Mouse (Mus musculus): ENCODE results near the gene Saa1. TPM values are rescaled to one million over a fixed set of nuclear protein-coding genes. Genes with fewer than 3 reads are reported as not detected.
A peak's percentile ranks its signal among the peaks of the same experiment; 100 is the strongest.

Gene Saa1
- polyA plus RNA-seq, 1 experiment from 2014 or later, result 0.33 TPM

GRCm38 (mm10) chr7:46738561-46739460 lies 4.0 kb downstream of the Saa1 start:
- H3K9me3 ChIP-seq, result no peaks in the 10 kb centered on the region
- no peak overlapping the region for H3K4me3 ChIP-seq
- no peak for DNase-seq (ENCODE audit: extremely low spot score, low spot score)
- H3K4me1 ChIP-seq, result no peaks in the 10 kb centered on the region
- 88% methylated on average over 12 of the region's 12 CpGs for WGBS
- H3K36me3 ChIP-seq (replicated peaks), result no peaks in the 10 kb centered on the region
- no peaks in the 10 kb centered on the region for H3K27me3 ChIP-seq (ENCODE audit: poor library complexity, severe bottlenecking)
- H3K27ac ChIP-seq, result no peak overlapping the region

- Histone ChIP-seq H3K27ac (no peak overlapping the region), H3K9me3 (no peaks in the 10 kb centered on the region), H3K27me3 (ENCODE audit: poor library complexity, severe bottlenecking) (no peaks in the 10 kb centered on the region), H3K4me1 (no peaks in the 10 kb centered on the region), H3K4me3 (no peak overlapping the region), H3K36me3 (replicated peaks) (no peaks in the 10 kb centered on the region)
- no peak for DNase-seq (ENCODE audit: extremely low spot score, low spot score)
- WGBS, result 87% methylated on average over 2 of the region's 2 CpGs
Observed at GRCm38 (mm10) chr7:46734983-46735382, 7.8 kb downstream of the Saa1 start.

DNA sequence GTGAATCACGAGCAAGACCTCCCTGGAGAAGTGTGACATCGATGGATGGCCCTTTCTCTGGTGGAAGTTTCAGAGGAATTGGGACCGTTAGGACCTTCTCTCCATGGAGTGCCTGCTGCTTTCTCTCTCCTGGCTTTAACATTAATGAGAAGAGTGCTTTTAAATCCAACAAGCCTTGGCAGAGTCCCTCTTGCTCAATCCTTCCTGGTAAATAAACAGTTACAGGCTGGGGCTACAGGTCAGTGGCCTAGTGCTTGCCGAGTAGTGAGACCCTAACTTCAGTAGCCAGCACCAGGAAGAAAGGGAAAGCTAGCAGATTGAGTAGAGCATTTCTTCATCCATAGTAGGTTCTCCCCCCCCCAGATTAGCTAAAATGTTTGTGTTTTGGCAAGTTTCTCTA lies 10.3 kb downstream of the Saa1 start, which contains the start of gene Saa4:
Gene Saa4 (minus strand): TSS at position 146 of the 400 bp plus-strand sequence.
- Histone ChIP-seq H3K27ac (no peak within 1 kb of the TSS), H3K4me3 (no peak within 1 kb of the TSS), H3K36me3 (replicated peaks) (no peaks in the 10 kb centered on the region), H3K9me3 (no peaks in the 10 kb centered on the region), H3K27me3 (ENCODE audit: poor library complexity, severe bottlenecking) (no peaks in the 10 kb centered on the region), H3K4me1 (no peaks in the 10 kb centered on the region)
- WGBS, result 87% methylated on average over 4 of the region's 4 CpGs
- DNase-seq (ENCODE audit: extremely low spot score, low spot score), result no peak

DNA sequence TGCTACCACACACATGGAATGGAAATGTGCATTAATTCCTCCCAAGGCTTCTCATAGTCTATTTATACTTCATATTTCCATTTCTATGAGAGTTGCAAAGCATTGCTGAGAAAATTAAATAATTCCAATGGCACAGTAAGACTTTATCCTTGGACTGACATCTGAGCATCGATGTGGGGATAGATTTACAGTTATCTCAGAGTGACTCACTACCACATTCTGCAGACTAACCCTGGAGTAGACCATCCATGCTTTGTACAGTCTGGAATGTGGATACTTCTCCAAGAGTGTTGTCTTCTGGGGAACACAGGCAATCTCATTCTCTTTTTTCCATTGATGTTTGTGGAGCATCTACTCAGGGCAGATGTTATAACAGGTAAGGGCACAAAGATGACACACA lies 15.2 kb downstream of the Saa1 start:
- H3K36me3 ChIP-seq (replicated peaks), result no peaks in the 10 kb centered on the region
- H3K9me3 ChIP-seq, result no peaks in the 10 kb centered on the region
- 84% methylated on average over 1 of the region's 1 CpGs for WGBS
- H3K4me3 ChIP-seq, result no peak overlapping the region
- no peak overlapping the region for H3K27ac ChIP-seq
- H3K4me1 ChIP-seq, result no peaks in the 10 kb centered on the region
- no peak for DNase-seq (ENCODE audit: extremely low spot score, low spot score)
- no peaks in the 10 kb centered on the region for H3K27me3 ChIP-seq (ENCODE audit: poor library complexity, severe bottlenecking)

DNA sequence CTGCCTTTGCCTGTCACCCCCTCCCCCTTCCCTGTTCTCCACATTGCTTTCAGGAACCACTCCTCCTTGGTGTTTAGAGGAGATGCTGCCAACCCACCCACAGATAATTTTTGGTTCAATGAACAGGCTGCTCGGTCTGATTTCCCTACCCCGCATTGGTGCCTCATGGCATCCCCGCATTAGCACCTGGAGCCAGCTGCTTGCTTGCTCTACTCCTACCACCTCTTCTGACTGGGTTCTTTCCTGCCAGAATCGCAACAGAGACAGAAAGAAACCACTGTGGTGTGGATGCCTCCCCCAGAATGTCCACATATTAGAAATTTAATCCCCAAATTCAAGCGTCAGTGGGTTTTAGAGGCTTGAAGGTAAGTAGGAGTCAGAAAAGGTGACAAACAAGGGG lies 18.4 kb downstream of the Saa1 start:
- H3K36me3 ChIP-seq (replicated peaks), result no peaks in the 10 kb centered on the region
- no peak overlapping the region for H3K4me3 ChIP-seq
- no peaks in the 10 kb centered on the region for H3K9me3 ChIP-seq
- 82% methylated on average over 5 of the region's 5 CpGs for WGBS
- no peaks in the 10 kb centered on the region for H3K4me1 ChIP-seq
- H3K27ac ChIP-seq, result no peak overlapping the region
- no peaks in the 10 kb centered on the region for H3K27me3 ChIP-seq (ENCODE audit: poor library complexity, severe bottlenecking)
- DNase-seq (ENCODE audit: extremely low spot score, low spot score), result no peak

GRCm38 (mm10) chr7:46723849-46724248 lies 18.9 kb downstream of the Saa1 start:
- Histone ChIP-seq H3K4me1 (no peaks in the 10 kb centered on the region), H3K27ac (no peak overlapping the region), H3K4me3 (no peak overlapping the region), H3K27me3 (ENCODE audit: poor library complexity, severe bottlenecking) (no peaks in the 10 kb centered on the region), H3K36me3 (replicated peaks) (no peaks in the 10 kb centered on the region), H3K9me3 (no peaks in the 10 kb centered on the region)
- WGBS, result 94% methylated on average over 3 of the region's 3 CpGs
- no peak for DNase-seq (ENCODE audit: extremely low spot score, low spot score)

GRCm38 (mm10) chr7:46723354-46723753 lies 19.4 kb downstream of the Saa1 start:
- Histone ChIP-seq H3K4me1 (no peaks in the 10 kb centered on the region), H3K4me3 (no peak overlapping the region), H3K9me3 (no peaks in the 10 kb centered on the region), H3K36me3 (replicated peaks) (no peaks in the 10 kb centered on the region), H3K27me3 (ENCODE audit: poor library complexity, severe bottlenecking) (no peaks in the 10 kb centered on the region), H3K27ac (no peak overlapping the region)
- no peak for DNase-seq (ENCODE audit: extremely low spot score, low spot score)
- 94% methylated on average over 6 of the region's 6 CpGs for WGBS

DNA sequence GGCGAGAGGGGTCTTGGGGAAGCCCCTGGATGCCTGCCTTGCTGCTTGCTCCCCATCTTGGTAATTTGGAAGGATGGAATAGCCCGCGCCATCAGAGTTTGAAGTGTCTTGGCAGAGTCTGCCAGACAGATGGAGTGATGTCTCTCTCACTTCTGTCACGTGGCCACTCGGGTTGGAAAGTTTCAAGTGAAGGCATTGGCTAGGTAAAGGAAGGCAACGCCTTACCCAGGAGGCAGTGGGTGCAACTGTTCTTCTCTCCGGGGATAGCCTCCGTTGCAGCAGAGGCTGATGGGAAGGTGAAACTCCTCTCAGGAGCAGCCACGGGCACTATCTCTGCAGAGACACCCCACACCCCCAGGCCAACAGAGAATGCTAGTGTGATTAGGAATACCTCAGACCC lies 22.3 kb downstream of the Saa1 start:
- Histone ChIP-seq H3K27ac (no peak overlapping the region), H3K4me3 (no peak overlapping the region), H3K27me3 (ENCODE audit: poor library complexity, severe bottlenecking) (no peaks in the 10 kb centered on the region), H3K9me3 (no peaks in the 10 kb centered on the region), H3K4me1 (no peaks in the 10 kb centered on the region), H3K36me3 (replicated peaks) (no peaks in the 10 kb centered on the region)
- DNase-seq (ENCODE audit: extremely low spot score, low spot score), result no peak
- 78% methylated on average over 9 of the region's 9 CpGs for WGBS

GRCm38 (mm10) chr7:46719526-46719925 lies 23.3 kb downstream of the Saa1 start:
- WGBS, result 84% methylated on average over 7 of the region's 7 CpGs
- Histone ChIP-seq H3K27me3 (ENCODE audit: poor library complexity, severe bottlenecking) (no peaks in the 10 kb centered on the region), H3K36me3 (replicated peaks) (no peaks in the 10 kb centered on the region), H3K27ac (no peak overlapping the region), H3K4me3 (no peak overlapping the region), H3K4me1 (no peaks in the 10 kb centered on the region), H3K9me3 (no peaks in the 10 kb centered on the region)
- no peak for DNase-seq (ENCODE audit: extremely low spot score, low spot score)

GRCm38 (mm10) chr7:46718591-46719270 lies 24.0 kb downstream of the Saa1 start:
- Histone ChIP-seq H3K27ac (no peak overlapping the region), H3K36me3 (replicated peaks) (no peaks in the 10 kb centered on the region), H3K9me3 (no peaks in the 10 kb centered on the region), H3K27me3 (ENCODE audit: poor library complexity, severe bottlenecking) (peaks cover 6% of the 10 kb centered on the region; the same call in 1 of the 2 replicates), H3K4me1 (no peaks in the 10 kb centered on the region), H3K4me3 (no peak overlapping the region)
- WGBS, result 89% methylated on average over 7 of the region's 7 CpGs
- no peak for DNase-seq (ENCODE audit: extremely low spot score, low spot score)

- Histone ChIP-seq H3K4me3 (no peak overlapping the region), H3K27ac (no peak overlapping the region), H3K9me3 (no peaks in the 10 kb centered on the region), H3K36me3 (replicated peaks) (no peaks in the 10 kb centered on the region), H3K4me1 (no peaks in the 10 kb centered on the region), H3K27me3 (ENCODE audit: poor library complexity, severe bottlenecking) (peaks cover 6% of the 10 kb centered on the region; the same call in 1 of the 2 replicates)
- DNase-seq (ENCODE audit: extremely low spot score, low spot score), result no peak
- WGBS, result 76% methylated on average over 5 of the region's 5 CpGs
Observed at GRCm38 (mm10) chr7:46716897-46717296, 25.9 kb downstream of the Saa1 start.

DNA sequence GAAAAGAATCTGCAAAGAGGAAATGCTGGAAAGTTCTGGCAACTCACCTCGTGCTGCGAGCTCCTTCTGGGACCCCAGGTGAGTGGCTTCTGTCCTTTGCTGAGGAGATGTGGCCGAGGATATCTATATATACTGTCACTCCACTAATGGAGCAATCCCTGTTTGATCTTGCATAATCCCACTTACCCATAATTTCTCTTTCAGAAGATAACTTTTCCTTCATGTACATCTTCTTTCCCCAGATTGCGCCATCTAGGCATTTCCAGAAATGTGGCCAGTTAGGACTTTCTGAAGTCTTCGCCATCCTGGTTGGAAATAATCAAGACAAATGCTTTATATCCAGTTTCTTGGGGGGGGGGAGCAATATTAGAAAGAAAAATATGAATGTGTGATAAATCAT lies 27.2 kb downstream of the Saa1 start, which contains the start of gene Saa3:
Gene Saa3 (minus strand): TSS at position 101 of the 400 bp plus-strand sequence.
- Histone ChIP-seq H3K4me3 (no peak within 1 kb of the TSS), H3K9me3 (no peaks in the 10 kb centered on the region), H3K4me1 (no peaks in the 10 kb centered on the region), H3K27me3 (ENCODE audit: poor library complexity, severe bottlenecking) (peaks cover 6% of the 10 kb centered on the region; the same call in 1 of the 2 replicates), H3K27ac (no peak within 1 kb of the TSS), H3K36me3 (replicated peaks) (no peaks in the 10 kb centered on the region)
- DNase-seq (ENCODE audit: extremely low spot score, low spot score), result no peak
- 90% methylated on average over 5 of the region's 5 CpGs for WGBS

DNA sequence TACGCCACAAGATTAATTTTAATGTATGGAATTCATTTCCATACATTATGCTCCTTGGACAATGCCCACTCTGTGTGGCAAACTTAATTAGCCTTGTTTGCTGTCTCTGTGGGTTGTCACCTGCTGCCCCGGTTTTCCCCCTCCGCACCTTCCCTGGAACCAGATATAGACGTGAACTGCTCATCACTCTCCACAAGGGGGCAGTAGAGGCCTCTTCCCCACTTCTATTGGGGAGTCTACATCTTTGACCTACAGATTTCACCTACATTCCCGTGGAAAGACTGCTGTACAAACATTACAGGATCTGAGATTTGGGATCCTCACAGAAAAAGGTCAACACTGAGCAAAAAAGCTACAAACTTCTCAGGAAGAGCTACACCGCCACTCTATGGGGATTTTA lies 28.3 kb downstream of the Saa1 start:
- no peak overlapping the region for H3K27ac ChIP-seq
- H3K27me3 ChIP-seq (ENCODE audit: poor library complexity, severe bottlenecking), result peaks cover 6% of the 10 kb centered on the region; the same call in 1 of the 2 replicates
- DNase-seq (ENCODE audit: extremely low spot score, low spot score), result peak; percentile 42
- 38% methylated on average over 6 of the region's 6 CpGs for WGBS
- H3K36me3 ChIP-seq (replicated peaks), result no peaks in the 10 kb centered on the region
- no peak overlapping the region for H3K4me3 ChIP-seq
- H3K9me3 ChIP-seq, result no peaks in the 10 kb centered on the region
- H3K4me1 ChIP-seq, result peaks cover 3% of the 10 kb centered on the region
